Mouse (Mus musculus) yolk sac, embryonic 10.5 days (tissue): ENCODE results near the gene Rxra.

Experiments
- DNase-seq: peaks from one replicate; pipeline ENCODE4 v3.0.0-alpha.2; 2017; ENCODE audit warnings: low spot score

The Rxra gene

DNA sequence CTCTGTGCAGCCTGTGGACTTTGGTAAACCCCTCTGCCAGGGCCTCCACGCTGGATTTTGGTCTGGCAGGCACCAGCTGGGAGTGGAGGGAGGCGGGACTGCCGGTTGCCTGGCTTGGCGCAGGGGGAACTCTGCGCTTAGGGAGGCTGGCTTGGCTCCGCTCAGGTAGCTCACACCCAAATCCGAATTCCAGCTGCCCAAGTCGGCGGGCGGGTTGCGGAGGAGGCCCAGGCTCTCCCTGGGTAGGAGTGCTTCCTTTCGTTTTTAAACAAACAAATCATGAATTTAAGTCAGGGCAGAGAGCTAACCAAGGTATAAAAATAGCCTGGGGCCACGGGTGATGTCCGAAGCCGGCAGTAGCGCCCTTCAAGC is at the start of gene Rxra:
Gene Rxra, plus strand, starts transcription at position 335 of the 372 bp plus-strand sequence.
- peak; percentile 51 for DNase-seq

- DNase-seq = peak; percentile 52
Measured at GRCm38 (mm10) chr2:27626604-27627003, 49.6 kb upstream of the Rxra start.

GRCm38 (mm10) chr2:27630601-27631285 is 45.5 kb upstream of the Rxra start:
- DNase-seq = no peak

DNA sequence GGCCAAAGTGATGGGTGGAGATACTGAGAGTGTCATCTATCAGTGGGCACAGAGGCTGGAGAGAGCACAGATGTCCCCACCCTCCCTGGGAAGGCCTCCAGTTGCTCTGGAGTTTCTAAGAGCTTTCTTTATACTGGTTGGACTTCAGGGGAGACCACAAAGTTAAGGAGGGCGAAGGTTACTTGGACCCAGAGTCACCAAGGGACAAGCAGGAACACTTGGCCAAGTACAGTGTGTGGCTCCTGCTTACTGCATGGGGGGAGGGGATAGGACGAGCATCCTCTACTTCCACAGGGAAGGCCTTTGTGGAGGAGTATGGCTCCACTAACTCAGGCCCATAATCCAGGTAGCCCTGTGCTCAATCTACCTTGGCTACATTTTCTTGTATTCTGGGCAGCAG is 42.8 kb upstream of the Rxra start:
- no peak for DNase-seq

GRCm38 (mm10) chr2:27634018-27634417 is 42.2 kb upstream of the Rxra start:
- no peak for DNase-seq

DNA sequence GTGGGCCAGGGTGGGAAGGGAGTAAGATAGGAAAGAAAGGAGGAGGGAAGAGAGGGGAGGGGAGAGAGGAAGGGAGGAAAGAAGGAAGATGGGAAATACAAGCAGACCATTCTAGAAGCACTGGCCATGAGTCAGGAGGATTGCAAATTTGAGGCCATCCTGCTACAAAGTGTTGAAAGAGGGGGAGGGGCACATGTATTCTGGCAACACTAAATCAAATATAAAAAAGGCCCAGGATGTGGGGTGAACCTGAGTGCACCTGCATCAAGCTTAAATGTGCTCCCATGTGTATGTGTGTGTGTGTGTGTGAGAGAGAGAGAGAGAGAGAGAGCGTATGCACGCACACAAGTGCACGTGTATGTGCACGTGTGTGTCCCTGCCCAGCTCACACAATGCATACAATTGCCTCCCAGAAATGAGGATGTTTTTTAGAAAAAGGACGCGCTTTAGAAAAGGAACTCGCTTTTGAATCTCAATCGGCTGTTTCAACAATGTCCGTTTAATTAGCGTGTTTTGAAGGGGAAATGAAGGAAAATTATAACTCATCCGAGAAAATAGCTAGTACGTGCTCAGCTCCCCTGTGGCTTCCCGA is 41.0 kb upstream of the Rxra start:
- DNase-seq = no peak

- no peak for DNase-seq
Measured at GRCm38 (mm10) chr2:27636796-27637195, 39.4 kb upstream of the Rxra start.

- DNase-seq = no peak
Measured at GRCm38 (mm10) chr2:27637281-27637896, 38.9 kb upstream of the Rxra start.

GRCm38 (mm10) chr2:27639631-27640334 is 36.5 kb upstream of the Rxra start:
- peak; percentile 35 for DNase-seq

- DNase-seq = no peak
Measured at GRCm38 (mm10) chr2:27640900-27641479, 35.2 kb upstream of the Rxra start.

- DNase-seq = no peak
Measured at GRCm38 (mm10) chr2:27644547-27645120, 31.6 kb upstream of the Rxra start.

- DNase-seq = no peak
Measured at GRCm38 (mm10) chr2:27645471-27645870, 30.8 kb upstream of the Rxra start.

DNA sequence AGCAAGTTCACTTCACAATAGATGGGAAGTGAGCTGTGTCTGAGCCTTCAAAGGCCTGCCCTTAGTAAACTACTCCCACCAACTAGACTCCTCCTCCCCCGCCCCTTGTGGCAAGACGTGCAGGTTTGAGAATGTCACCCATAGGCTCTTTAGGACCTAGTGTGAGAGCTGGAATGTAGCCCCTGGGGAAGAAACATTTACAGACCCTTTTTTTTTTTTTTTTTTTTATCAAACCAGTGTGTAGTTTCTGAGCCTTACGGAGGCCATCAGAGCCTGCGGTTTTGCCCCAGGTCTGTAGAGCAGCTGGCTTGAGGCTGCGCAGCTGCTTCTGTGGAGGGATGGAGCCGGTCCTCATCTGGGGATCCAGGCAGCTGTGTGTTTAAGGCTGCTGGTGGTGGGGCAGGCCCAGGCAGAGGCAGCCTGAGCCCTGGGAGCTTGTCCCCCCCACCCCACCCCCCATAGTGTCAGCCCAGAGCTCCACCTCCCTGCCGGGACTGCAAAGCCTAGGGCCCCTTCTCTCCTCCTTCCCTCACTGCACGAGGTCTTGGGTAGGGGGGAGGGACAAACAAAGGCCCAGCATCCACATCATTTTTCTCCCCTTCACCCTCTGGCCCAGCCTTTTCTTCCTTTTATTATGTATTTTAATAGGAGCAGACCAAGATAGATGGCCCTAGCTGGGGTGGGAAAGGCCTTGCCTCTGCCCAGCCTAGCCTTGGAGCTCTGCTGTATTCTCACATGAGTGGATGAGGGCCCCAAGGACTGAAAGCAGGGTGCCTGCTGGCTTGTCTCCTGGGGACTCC is 26.2 kb upstream of the Rxra start:
- no peak for DNase-seq

GRCm38 (mm10) chr2:27650991-27651390 is 25.2 kb upstream of the Rxra start:
- DNase-seq = no peak

- no peak for DNase-seq
Measured at GRCm38 (mm10) chr2:27653496-27654030, 22.7 kb upstream of the Rxra start.

DNA sequence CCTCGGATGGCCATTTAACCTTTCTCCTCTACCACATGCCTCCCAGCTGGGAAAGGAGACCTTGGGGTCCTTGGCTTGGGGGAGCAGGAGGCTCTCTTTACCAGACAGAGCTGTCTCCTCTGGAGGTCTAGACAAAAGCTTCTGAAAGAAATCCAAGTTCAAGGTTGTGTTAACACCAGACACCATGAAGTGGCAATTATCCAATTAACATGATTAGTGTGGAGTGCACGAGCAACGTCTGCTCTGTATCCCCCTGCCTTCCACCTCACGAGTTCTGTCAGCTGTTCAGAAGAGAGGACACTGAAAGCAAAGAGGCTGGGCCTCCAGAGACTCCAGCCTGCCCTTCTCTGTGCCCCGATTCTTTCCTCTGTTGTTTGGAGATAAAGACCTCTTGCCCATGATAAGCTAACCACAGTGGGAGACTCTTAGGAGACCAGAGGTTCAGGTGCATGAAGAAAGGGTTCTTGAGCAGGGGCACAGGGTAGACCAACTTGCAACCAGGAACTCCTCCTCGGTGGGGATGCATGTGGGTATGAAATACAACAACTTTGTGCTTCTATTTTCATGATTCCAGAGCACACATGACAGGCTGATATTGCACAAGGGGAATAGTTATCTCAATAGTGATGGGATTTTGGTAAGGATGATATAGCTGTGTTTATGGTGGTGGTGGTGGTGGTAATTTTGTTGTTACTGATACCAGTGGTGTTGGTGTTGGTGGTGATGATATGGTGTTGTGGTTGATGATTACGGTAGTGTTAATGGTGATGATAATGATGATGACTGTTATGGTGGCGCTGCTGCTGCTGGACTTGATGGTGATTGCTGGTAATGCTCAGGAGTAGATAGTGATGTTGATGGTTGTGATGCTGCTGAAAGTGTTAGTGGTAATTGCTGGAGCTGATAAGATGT is 21.7 kb upstream of the Rxra start:
- no peak for DNase-seq

DNA sequence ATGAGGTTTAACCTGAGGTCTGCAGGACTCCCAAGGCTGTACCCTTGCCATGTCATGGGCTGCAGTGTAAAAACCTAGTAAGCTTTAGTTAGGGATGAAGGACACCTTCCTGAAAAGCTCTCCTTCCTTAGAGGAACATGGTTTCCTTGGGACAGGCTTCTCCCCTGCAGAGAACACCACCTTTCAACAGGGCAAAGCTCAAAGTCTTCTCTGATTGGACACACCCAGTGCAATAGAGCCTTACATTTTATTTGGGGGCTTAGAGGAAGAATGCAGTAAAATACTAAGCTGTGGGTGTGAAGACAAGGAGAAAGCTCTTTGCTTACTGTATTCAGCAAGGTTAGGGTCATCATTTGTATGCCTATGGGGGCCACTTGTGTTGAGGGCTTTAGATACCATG is 19.7 kb upstream of the Rxra start:
- no peak for DNase-seq

GRCm38 (mm10) chr2:27665284-27665683 is 11.0 kb upstream of the Rxra start:
- DNase-seq = no peak

DNA sequence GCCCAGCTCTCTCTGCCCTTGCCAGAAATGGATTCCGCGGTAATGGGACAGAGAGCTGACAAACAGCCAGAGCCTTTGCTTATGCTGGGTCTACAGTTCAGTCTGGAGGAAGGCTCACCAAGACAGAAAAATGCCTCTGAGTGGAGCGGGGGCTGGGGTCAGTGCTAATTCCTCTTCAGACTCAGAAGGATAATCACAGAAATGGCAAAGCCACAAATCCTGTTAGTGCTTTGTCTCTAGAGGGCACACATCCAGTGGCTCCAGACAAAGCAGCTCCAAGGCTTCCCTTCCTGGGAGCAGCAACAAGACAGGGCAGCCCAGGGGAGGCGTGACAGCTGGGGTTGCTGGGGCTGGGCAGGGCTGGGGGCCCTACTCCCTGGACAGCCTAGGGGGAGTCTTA is 9.5 kb upstream of the Rxra start:
- DNase-seq = no peak

GRCm38 (mm10) chr2:27667677-27668076 is 8.6 kb upstream of the Rxra start:
- DNase-seq = no peak
